Mouse (Mus musculus): ENCODE measurements around the gene Lmcd1. TPM values are rescaled to one million over a fixed set of nuclear protein-coding genes. Genes with fewer than 3 reads are reported as not detected.
A peak's percentile ranks its signal among the peaks of the same experiment; 100 is the strongest.

Lmcd1 gene
- polyA plus RNA-seq, 1 experiment from 2014 or later = 17.9 TPM

DNA sequence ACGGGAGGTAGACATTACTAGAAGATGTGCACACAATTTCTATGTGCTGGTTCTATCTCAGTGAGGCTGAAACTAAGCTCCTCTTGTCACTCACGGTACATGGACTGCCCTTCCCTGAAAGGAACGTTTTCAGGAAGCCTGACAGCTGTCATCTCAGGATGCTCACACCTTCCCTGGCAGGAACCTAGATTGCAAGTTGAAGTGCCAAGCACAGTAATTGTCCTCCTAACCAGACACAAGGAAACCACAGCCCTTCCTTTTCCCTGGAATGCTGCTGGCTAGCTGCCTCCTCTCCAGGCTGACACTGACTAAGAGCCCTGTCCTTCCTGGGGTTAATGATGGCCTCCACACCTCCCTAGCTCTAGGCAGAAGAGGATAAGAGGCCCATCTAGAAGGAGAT, 21.7 kb downstream of the Lmcd1 start:
- H3K4me1 ChIP-seq (replicated peaks; ENCODE audit: control insufficient read depth, insufficient read depth, low read length) = no peaks in the 10 kb centered on the region
- ATAC-seq (replicated peaks; ENCODE audit: low FRiP score, low TSS enrichment, low read depth) (no peak), DNase-seq (ENCODE audit: low spot score) (peak; percentile 18)
- no peak overlapping the region for H3K27ac ChIP-seq (ENCODE audit: low read depth)
- no peaks in the 10 kb centered on the region for H3K27me3 ChIP-seq (replicated peaks; ENCODE audit: control insufficient read depth, insufficient read depth, low read length)
- no peak overlapping the region for H3K9ac ChIP-seq (ENCODE audit: low read length)
- H3K9me3 ChIP-seq (ENCODE audit: control insufficient read depth, low read length) = no peaks in the 10 kb centered on the region
- H3K4me2 ChIP-seq (ENCODE audit: low read length) = no peak overlapping the region
- H3K4me3 ChIP-seq (ENCODE audit: low read depth, low read length) = no peak overlapping the region
- 75% methylated on average over 3 of the region's 3 CpGs for WGBS
- no peaks in the 10 kb centered on the region for H3K36me3 ChIP-seq (ENCODE audit: control insufficient read depth, insufficient read depth, low read length)

DNA sequence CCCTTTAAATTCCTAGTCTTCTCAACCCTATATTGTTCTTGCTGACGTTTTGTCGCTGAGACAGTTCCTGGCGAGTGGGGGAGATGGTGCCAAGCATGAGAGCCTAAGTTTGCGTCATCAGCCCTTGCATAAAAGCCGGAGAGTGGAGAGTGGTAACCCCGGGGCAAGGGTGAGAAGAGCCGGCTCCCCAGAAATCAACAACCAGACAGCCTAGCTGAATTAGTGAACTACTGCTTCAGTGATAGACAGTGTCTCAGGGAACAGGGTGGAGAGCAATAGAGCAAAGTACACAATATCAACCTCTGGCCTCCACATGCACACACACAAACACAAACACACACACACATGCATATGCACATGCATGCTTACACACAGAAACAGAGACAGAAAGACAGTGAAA, 26.6 kb downstream of the Lmcd1 start:
- Histone ChIP-seq H3K36me3 (ENCODE audit: control insufficient read depth, insufficient read depth, low read length) (no peaks in the 10 kb centered on the region), H3K27ac (ENCODE audit: low read depth) (no peak overlapping the region), H3K4me1 (replicated peaks; ENCODE audit: control insufficient read depth, insufficient read depth, low read length) (0 out of 2 replicates have a peak, but pooled peaks cover 2% of the 10 kb centered on the region), H3K4me2 (ENCODE audit: low read length) (no peak overlapping the region), H3K27me3 (replicated peaks; ENCODE audit: control insufficient read depth, insufficient read depth, low read length) (no peaks in the 10 kb centered on the region), H3K9ac (ENCODE audit: low read length) (no peak overlapping the region), H3K4me3 (ENCODE audit: low read depth, low read length) (no peak overlapping the region), H3K9me3 (ENCODE audit: control insufficient read depth, low read length) (no peaks in the 10 kb centered on the region)
- ATAC-seq (replicated peaks; ENCODE audit: low FRiP score, low TSS enrichment, low read depth) (no peak), DNase-seq (ENCODE audit: low spot score) (peak; percentile 7)
- 73% methylated on average over 7 of the region's 7 CpGs for WGBS

DNA sequence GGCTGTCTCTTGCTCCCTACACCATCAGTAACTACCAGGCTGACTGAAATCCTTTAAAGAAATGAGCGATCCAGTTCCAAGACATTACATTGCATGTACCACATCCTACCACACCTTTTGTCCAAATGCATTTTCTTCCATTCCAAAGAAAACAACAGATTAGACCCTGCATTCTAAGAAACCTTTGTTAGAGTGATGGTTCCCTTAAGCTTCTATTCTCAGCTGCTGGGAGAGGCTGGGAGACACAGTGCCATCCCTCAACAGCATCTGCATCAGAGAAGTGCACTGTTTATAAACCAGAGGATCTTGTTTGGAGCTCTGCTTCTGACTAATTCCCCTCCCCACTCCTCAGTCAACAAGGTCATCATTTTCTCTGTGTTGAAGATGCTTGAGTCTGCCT, 27.1 kb downstream of the Lmcd1 start:
- Histone ChIP-seq H3K27me3 (replicated peaks; ENCODE audit: control insufficient read depth, insufficient read depth, low read length) (no peaks in the 10 kb centered on the region), H3K36me3 (ENCODE audit: control insufficient read depth, insufficient read depth, low read length) (no peaks in the 10 kb centered on the region), H3K27ac (ENCODE audit: low read depth) (no peak overlapping the region), H3K4me3 (ENCODE audit: low read depth, low read length) (no peak overlapping the region), H3K4me1 (replicated peaks; ENCODE audit: control insufficient read depth, insufficient read depth, low read length) (0 out of 2 replicates have a peak, but pooled peaks cover 2% of the 10 kb centered on the region), H3K9me3 (ENCODE audit: control insufficient read depth, low read length) (no peaks in the 10 kb centered on the region), H3K9ac (ENCODE audit: low read length) (no peak overlapping the region), H3K4me2 (ENCODE audit: low read length) (no peak overlapping the region)
- ATAC-seq (replicated peaks; ENCODE audit: low FRiP score, low TSS enrichment, low read depth) (no peak), DNase-seq (ENCODE audit: low spot score) (peak; percentile 25)
- 93% methylated on average over 1 of the region's 1 CpGs for WGBS

DNA sequence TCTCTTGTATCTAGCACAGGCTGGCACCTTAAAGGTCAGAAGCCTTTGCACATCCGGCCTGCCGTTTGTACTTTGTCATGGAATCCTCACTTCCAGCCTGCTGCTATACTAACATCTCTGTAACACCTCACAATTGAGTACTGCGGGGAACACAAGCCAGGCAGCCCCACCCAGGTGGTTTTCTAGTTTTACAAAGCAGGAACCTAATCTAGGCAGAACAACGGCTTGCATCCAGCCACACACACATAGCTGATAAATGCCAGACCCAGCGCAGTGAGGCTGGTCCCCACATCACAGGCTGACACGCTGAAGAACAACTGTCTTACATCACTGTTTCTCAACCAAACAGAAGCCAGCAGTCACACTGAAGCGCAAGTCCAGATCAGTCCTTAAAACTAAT, 28.7 kb downstream of the Lmcd1 start:
- Histone ChIP-seq H3K9ac (ENCODE audit: low read length) (no peak overlapping the region), H3K9me3 (ENCODE audit: control insufficient read depth, low read length) (no peaks in the 10 kb centered on the region), H3K27ac (ENCODE audit: low read depth) (no peak overlapping the region; the same call in 1 of the 2 replicates), H3K27me3 (replicated peaks; ENCODE audit: control insufficient read depth, insufficient read depth, low read length) (no peaks in the 10 kb centered on the region), H3K4me1 (replicated peaks; ENCODE audit: control insufficient read depth, insufficient read depth, low read length) (0 out of 2 replicates have a peak, but pooled peaks cover 2% of the 10 kb centered on the region), H3K4me2 (ENCODE audit: low read length) (no peak overlapping the region), H3K36me3 (ENCODE audit: control insufficient read depth, insufficient read depth, low read length) (no peaks in the 10 kb centered on the region), H3K4me3 (ENCODE audit: low read depth, low read length) (no peak overlapping the region)
- peak; percentile 59 for DNase-seq (ENCODE audit: low spot score)
- WGBS = 25% methylated on average over 7 of the region's 7 CpGs
- ATAC-seq (replicated peaks; ENCODE audit: low FRiP score, low TSS enrichment, low read depth) = peak; percentile 54; the same call in 1 of the 2 replicates

DNA sequence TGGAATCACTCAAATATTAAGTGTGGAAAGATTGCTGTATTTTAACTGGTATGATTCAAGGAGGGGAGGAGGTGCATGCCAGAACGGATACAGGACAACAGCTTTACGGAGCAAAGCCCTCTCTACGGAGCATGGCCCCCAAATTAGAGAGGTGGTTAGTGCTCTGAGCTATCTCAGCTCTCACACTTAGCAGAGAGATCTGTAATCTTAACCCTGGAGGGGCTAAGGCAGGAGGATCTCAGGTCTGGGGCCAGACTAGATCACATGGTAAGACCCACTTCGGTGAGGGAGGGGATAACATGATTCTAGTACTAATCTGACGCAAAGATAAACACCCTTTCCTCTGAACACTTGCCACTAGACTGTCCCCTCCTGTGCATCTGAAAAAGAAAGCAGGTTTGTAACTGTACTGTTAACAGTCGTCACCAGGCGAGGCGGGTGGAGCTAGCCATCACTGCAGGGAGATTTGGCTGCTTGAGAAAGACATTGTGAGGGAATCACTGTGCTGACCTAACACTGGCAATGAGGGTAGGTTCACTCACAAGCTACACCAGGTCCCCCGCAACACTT, 29.3 kb downstream of the Lmcd1 start:
- Histone ChIP-seq H3K36me3 (ENCODE audit: control insufficient read depth, insufficient read depth, low read length) (no peaks in the 10 kb centered on the region), H3K4me1 (replicated peaks; ENCODE audit: control insufficient read depth, insufficient read depth, low read length) (0 out of 2 replicates have a peak, but pooled peaks cover 2% of the 10 kb centered on the region), H3K9me3 (ENCODE audit: control insufficient read depth, low read length) (no peaks in the 10 kb centered on the region), H3K9ac (ENCODE audit: low read length) (no peak overlapping the region), H3K4me3 (ENCODE audit: low read depth, low read length) (no peak overlapping the region), H3K27me3 (replicated peaks; ENCODE audit: control insufficient read depth, insufficient read depth, low read length) (no peaks in the 10 kb centered on the region), H3K4me2 (ENCODE audit: low read length) (no peak overlapping the region), H3K27ac (ENCODE audit: low read depth) (no peak overlapping the region)
- peak; percentile 48 for DNase-seq (ENCODE audit: low spot score)
- WGBS = 53% methylated on average over 9 of the region's 9 CpGs
- ATAC-seq (replicated peaks; ENCODE audit: low FRiP score, low TSS enrichment, low read depth) = no peak

DNA sequence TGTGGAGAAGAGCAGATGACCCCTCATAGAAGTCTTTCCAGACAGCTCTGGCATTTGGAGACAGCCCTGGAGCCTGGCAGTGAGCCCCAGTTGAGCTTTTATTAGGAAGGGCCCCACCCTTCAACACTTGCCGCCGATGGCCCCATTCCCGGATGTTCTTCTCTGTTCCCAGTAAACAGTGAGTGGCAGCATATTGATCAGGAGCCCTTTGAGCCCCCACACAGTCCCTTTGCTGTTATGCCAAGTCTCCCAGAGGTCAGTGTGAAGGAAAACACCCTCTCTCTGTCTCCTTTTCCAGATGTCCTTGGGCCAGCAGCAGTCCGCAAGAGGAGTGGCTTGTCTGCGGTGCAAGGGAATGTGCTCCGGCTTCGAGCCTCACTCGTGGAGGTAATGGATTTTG, 31.2 kb downstream of the Lmcd1 start:
- Histone ChIP-seq H3K4me3 (ENCODE audit: low read depth, low read length) (no peak overlapping the region), H3K4me2 (ENCODE audit: low read length) (no peak overlapping the region), H3K4me1 (replicated peaks; ENCODE audit: control insufficient read depth, insufficient read depth, low read length) (0 out of 2 replicates have a peak, but pooled peaks cover 6% of the 10 kb centered on the region), H3K27me3 (replicated peaks; ENCODE audit: control insufficient read depth, insufficient read depth, low read length) (no peaks in the 10 kb centered on the region), H3K27ac (ENCODE audit: low read depth) (no peak overlapping the region), H3K9ac (ENCODE audit: low read length) (no peak overlapping the region), H3K36me3 (ENCODE audit: control insufficient read depth, insufficient read depth, low read length) (no peaks in the 10 kb centered on the region), H3K9me3 (ENCODE audit: control insufficient read depth, low read length) (no peaks in the 10 kb centered on the region)
- 27% methylated on average over 8 of the region's 8 CpGs for WGBS
- ATAC-seq (replicated peaks; ENCODE audit: low FRiP score, low TSS enrichment, low read depth) (no peak), DNase-seq (ENCODE audit: low spot score) (peak; percentile 48)

DNA sequence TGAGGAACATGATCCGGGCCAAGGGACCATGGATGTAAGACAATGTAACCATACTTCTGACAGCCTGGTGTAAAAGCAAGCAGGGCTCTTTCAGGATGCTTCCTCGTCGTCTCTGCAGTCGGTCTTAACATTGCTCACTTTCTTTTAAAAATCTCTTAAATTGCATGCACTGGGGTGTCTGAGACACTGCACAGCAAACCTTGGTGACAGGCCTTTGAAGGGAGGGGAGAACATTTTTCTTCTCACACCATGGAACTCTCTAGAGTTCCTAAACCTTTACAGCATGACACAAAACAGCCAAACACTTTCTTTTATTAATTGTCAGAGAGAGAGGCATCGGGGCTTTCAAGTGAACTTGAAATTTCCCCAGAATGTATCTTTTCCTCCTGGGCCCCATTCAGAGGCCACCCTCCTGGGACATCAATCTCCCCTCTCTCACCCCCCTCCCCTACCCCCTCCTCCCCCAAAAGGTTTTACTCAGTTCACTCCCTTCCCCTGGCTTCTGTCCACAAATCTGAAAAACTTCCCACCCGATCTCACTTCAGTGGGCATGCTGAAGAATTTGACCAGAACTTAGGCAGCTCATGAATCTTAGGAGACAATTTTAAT, 35.9 kb downstream of the Lmcd1 start:
- no peak overlapping the region for H3K9ac ChIP-seq (ENCODE audit: low read length)
- H3K27me3 ChIP-seq (replicated peaks; ENCODE audit: control insufficient read depth, insufficient read depth, low read length) = no peaks in the 10 kb centered on the region
- 0 out of 2 replicates have a peak, but pooled peaks cover 4% of the 10 kb centered on the region for H3K4me1 ChIP-seq (replicated peaks; ENCODE audit: control insufficient read depth, insufficient read depth, low read length)
- no peaks in the 10 kb centered on the region for H3K9me3 ChIP-seq (ENCODE audit: control insufficient read depth, low read length)
- H3K4me2 ChIP-seq (ENCODE audit: low read length) = no peak overlapping the region
- H3K27ac ChIP-seq (ENCODE audit: low read depth) = no peak overlapping the region
- H3K36me3 ChIP-seq (ENCODE audit: control insufficient read depth, insufficient read depth, low read length) = no peaks in the 10 kb centered on the region
- WGBS = 28% methylated on average over 6 of the region's 6 CpGs
- DNase-seq (ENCODE audit: low spot score) = no peak
- peak; percentile 67 for ATAC-seq (replicated peaks; ENCODE audit: low FRiP score, low TSS enrichment, low read depth)
- H3K4me3 ChIP-seq (ENCODE audit: low read depth, low read length) = no peak overlapping the region

DNA sequence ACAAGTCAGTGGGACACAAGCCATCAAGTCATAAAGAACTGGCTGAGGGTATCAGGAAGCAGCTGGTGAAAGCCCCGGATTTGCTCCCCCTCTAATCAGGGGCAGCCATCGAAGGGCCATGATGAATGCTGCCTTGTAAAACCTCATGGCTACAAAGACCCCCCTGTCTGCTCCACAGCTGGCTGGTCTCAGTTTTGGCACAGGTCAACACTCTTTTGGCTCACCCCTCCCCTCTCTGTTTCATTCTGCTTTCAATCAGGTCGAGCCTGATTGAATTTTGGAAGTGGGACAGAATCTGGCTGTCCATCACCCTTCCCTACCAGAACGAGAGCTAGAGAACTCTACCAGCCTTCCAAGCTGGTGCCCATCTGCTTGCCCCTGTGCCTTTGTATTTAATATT, 37.8 kb downstream of the Lmcd1 start:
- Histone ChIP-seq H3K4me3 (ENCODE audit: low read depth, low read length) (no peak overlapping the region), H3K4me1 (replicated peaks; ENCODE audit: control insufficient read depth, insufficient read depth, low read length) (0 out of 2 replicates have a peak, but pooled peaks cover 4% of the 10 kb centered on the region), H3K4me2 (ENCODE audit: low read length) (no peak overlapping the region), H3K36me3 (ENCODE audit: control insufficient read depth, insufficient read depth, low read length) (no peaks in the 10 kb centered on the region), H3K9me3 (ENCODE audit: control insufficient read depth, low read length) (no peaks in the 10 kb centered on the region), H3K27ac (ENCODE audit: low read depth) (no peak overlapping the region), H3K27me3 (replicated peaks; ENCODE audit: control insufficient read depth, insufficient read depth, low read length) (no peaks in the 10 kb centered on the region), H3K9ac (ENCODE audit: low read length) (no peak overlapping the region)
- WGBS = 30% methylated on average over 4 of the region's 4 CpGs
- DNase-seq (ENCODE audit: low spot score) (no peak), ATAC-seq (replicated peaks; ENCODE audit: low FRiP score, low TSS enrichment, low read depth) (no peak)

DNA sequence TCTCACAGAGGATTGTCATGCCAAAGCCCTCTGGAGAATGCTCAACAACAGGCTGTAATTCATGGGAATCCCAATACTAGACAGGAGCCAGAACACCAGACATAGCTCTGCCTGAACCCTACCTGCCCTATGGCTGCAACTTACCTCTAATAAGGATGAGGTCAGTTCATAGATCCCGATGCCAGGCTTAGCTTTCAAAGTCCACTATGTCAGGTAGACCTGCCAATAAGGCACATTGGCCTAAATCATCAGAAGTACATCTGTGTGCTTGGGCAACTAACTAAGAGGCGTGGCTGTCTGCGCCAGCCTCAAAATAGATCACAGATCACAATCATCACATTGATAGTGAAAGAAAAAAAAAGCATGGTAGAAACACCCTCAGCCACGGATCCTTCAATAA, 45.9 kb downstream of the Lmcd1 start:
- Histone ChIP-seq H3K27ac (ENCODE audit: low read depth) (no peak overlapping the region), H3K4me1 (replicated peaks; ENCODE audit: control insufficient read depth, insufficient read depth, low read length) (no peaks in the 10 kb centered on the region), H3K4me3 (ENCODE audit: low read depth, low read length) (no peak overlapping the region), H3K9ac (ENCODE audit: low read length) (no peak overlapping the region), H3K36me3 (ENCODE audit: control insufficient read depth, insufficient read depth, low read length) (no peaks in the 10 kb centered on the region), H3K4me2 (ENCODE audit: low read length) (no peak overlapping the region), H3K27me3 (replicated peaks; ENCODE audit: control insufficient read depth, insufficient read depth, low read length) (no peaks in the 10 kb centered on the region), H3K9me3 (ENCODE audit: control insufficient read depth, low read length) (no peaks in the 10 kb centered on the region)
- WGBS = 83% methylated on average over 4 of the region's 4 CpGs
- no peak for ATAC-seq (replicated peaks; ENCODE audit: low FRiP score, low TSS enrichment, low read depth)
- DNase-seq (ENCODE audit: low spot score) = no peak
